Mouse (Mus musculus) C2C12 (cell line): ENCODE results near the gene Gm13279. TPM values are rescaled to one million over a fixed set of nuclear protein-coding genes. Genes with fewer than 3 reads are reported as not detected.
"Not testable (repeated sequence)": the region's sequence is repeated elsewhere in the genome, so short reads cannot be mapped to it uniquely, and the experiment has no call there.

Experiments
- H3K27me3 ChIP-seq: one replicate; pipeline ENCODE4 v1.6.1; 2011; ENCODE audit not compliant: control insufficient read depth, insufficient read depth, insufficient read length
- H3K36me3 ChIP-seq: one replicate; pipeline ENCODE4 v1.6.1; 2011; ENCODE audit not compliant: control insufficient read depth, insufficient read depth
- H3K4me3 ChIP-seq: one replicate; pipeline ENCODE4 v1.5.1; 2011; ENCODE audit warnings: mild to moderate bottlenecking, control low read depth; ENCODE audit not compliant: poor library complexity, insufficient read depth, severe bottlenecking
- H3K79me2 ChIP-seq: one replicate; pipeline ENCODE4 v1.6.1; 2011; ENCODE audit not compliant: control insufficient read depth, insufficient read depth
- H3K79me3 ChIP-seq: one replicate; pipeline ENCODE4 v1.6.1; 2011; ENCODE audit warnings: low read depth, control low read depth
- H3ac ChIP-seq: one replicate; pipeline ENCODE3; 2011; ENCODE audit warnings: low read depth; ENCODE audit not compliant: control insufficient read depth, insufficient read length
- CEBPB ChIP-seq: IDR thresholded peaks from one replicate; pipeline ENCODE4 v1.6.1; 2011; ENCODE audit warnings: low read depth, mild to moderate bottlenecking, control low read depth, moderate library complexity
- CTCF ChIP-seq: IDR thresholded peaks from one replicate; pipeline ENCODE4 v1.5.1; 2011; ENCODE audit not compliant: control insufficient read depth, insufficient read depth, insufficient read length
- FOSL1 ChIP-seq: IDR thresholded peaks from one replicate; pipeline ENCODE4 v1.8.0; 2011; ENCODE audit warnings: mild to moderate bottlenecking, low read length; ENCODE audit not compliant: poor library complexity, insufficient read depth, severe bottlenecking
- MAX ChIP-seq: IDR thresholded peaks from one replicate; pipeline ENCODE4 v1.6.1; 2011; ENCODE audit warnings: mild to moderate bottlenecking, control low read depth
- MYOD1 ChIP-seq: IDR thresholded peaks from one replicate; pipeline ENCODE4 v1.6.1; 2011; ENCODE audit warnings: low read depth; ENCODE audit not compliant: control insufficient read depth, insufficient read length
- MYOG ChIP-seq: IDR thresholded peaks from one replicate; pipeline ENCODE4 v1.6.1; 2011; ENCODE audit not compliant: control insufficient read depth, insufficient read length; ENCODE audit errors: extremely low read depth
- USF1 ChIP-seq: IDR thresholded peaks from one replicate; pipeline ENCODE4 v1.6.1; 2011; ENCODE audit warnings: low read depth, mild to moderate bottlenecking, control low read depth, moderate library complexity
- polyA plus RNA-seq: library from polyadenylated mRNA; unstranded; fragments of >200 nt; fragmentation: generic; extraction: Trizol; gene quantifications from one replicate; pipeline ENCODE4 v1.2.1, GENCODE M21; 2012; ENCODE audit warnings: missing spikeins

The Gm13279 gene
- polyA plus RNA-seq, 1 experiment: not detected

DNA sequence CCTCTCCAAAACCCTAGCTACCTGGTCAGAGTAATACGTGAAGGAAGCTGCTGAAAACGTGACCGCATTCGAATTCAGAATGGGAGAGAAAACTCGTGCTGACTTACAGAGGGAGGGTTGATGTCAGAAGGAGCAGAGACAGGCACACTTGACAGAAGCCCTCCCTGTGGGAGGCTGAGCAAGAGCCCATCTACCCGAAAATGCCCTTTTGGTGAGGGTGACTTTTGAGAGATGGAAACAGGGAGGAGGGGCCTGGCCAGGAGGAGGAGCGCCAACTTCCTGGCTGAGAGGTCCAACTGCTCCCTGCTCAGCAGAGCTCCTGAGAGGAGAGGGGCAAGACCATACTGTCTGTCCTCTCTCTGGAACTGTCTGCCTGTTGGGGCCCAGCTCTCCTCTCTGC, 2.2 kb downstream of the Gm13279 start, which contains the start of gene Gm13285:
TSS of gene Gm13285 (plus strand) at position 301 of the 400 bp plus-strand sequence.
- H3K27me3 ChIP-seq, H3K79me2 ChIP-seq, H3K36me3 ChIP-seq: not testable (repeated sequence)

DNA sequence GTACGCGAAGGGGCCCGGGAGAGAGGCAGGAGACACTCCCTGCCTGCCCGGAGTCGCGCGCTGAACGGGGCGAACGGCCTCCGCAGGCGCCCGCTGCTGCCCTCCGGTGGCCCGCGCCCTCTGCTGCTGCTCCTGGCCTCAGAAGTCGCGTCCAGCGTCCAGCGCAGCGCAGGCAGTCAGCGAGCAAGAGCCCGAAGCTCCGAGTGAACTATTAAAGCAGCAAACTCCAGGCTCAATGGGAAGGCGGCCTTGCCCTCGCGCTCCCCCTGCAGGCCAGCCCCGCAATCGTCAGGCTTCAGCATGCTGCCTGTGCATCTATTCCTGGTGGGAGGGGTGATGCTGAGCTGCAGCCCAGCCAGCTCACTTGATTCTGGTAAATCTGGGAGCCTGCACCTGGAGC, 5.8 kb downstream of the Gm13279 start, which contains the start of gene Gm13287:
TSS of gene Gm13287 (plus strand) at position 301 of the 400 bp plus-strand sequence.
- H3K79me2 ChIP-seq, H3K36me3 ChIP-seq, H3ac ChIP-seq, H3K4me3 ChIP-seq, H3K27me3 ChIP-seq, H3K79me3 ChIP-seq: not testable (repeated sequence)

More for the DNA sequence above, 2.2 kb downstream of the Gm13279 start, which contains the start of gene Gm13285:
- H3K4me3 ChIP-seq, H3ac ChIP-seq, H3K79me3 ChIP-seq: not testable (repeated sequence)

DNA sequence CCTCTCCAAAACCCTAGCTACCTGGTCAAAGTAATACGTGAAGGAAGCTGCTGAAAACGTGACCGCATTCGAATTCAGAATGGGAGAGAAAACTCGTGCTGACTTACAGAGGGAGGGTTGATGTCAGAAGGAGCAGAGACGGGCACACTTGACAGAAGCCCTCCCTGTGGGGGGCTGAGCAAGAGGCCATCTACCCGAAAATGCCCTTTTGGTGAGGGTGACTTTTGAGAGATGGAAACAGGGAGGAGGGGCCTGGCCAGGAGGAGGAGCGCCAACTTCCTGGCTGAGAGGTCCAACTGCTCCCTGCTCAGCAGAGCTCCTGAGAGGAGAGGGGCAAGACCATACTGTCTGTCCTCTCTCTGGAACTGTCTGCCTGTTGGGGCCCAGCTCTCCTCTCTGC, 8.0 kb downstream of the Gm13279 start, which contains the start of gene Gm13288:
TSS of gene Gm13288 (plus strand) at position 301 of the 400 bp plus-strand sequence.
- not testable (repeated sequence) for H3K79me2 ChIP-seq, H3K36me3 ChIP-seq, H3ac ChIP-seq, H3K4me3 ChIP-seq, H3K79me3 ChIP-seq, H3K27me3 ChIP-seq

DNA sequence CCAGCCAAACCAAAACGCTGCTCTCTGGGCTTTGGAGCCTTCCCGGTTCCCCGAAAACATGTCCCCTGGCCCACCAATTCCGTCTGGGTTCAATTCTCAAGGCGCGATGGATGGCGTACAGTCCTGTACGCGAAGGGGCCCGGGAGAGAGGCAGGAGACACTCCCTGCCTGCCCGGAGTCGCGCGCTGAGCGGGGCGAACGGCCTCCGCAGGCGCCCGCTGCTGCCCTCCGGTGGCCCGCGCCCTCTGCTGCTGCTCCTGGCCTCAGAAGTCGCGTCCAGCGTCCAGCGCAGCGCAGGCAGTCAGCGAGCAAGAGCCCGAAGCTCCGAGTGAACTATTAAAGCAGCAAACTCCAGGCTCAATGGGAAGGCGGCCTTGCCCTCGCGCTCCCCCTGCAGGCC, 8.6 kb downstream of the Gm13279 start:
- H3K79me2 ChIP-seq, H3ac ChIP-seq, H3K79me3 ChIP-seq, H3K36me3 ChIP-seq, H3K27me3 ChIP-seq, H3K4me3 ChIP-seq: not testable (repeated sequence)

DNA sequence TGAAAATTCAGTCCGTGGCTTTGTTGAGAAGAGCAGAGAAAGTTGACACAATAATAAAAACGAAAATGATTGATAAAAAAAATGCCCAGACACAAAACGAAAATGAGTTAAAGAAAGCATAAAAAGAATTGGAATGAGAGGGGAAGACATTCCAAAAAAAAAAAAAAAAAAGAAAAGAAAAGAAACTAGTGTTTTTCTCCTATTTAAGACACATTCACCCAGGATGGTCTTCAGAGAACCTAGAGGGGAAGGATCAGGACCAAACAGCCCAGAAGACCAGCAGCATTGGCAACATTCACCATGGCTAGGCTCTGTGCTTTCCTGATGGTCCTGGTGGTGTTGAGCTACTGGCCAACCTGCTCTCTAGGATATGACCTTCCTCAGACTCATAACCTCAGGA, 18.7 kb downstream of the Gm13279 start, which contains the start of gene Ifna7:
TSS of gene Ifna7 (plus strand) at position 301 of the 400 bp plus-strand sequence.
- Histone ChIP-seq H3K27me3 (peaks cover 14% of the 10 kb centered on the region), H3K79me3 (no peaks in the 10 kb centered on the region), H3K4me3 (no peak within 1 kb of the TSS), H3ac (no peak within 1 kb of the TSS), H3K36me3 (no peaks in the 10 kb centered on the region), H3K79me2 (no peaks in the 10 kb centered on the region)
- TF ChIP-seq FOSL1 (no peak), CTCF (no peak), MAX (no peak), USF1 (no peak), MYOG (no peak), MYOD1 (no peak), CEBPB (no peak)

DNA sequence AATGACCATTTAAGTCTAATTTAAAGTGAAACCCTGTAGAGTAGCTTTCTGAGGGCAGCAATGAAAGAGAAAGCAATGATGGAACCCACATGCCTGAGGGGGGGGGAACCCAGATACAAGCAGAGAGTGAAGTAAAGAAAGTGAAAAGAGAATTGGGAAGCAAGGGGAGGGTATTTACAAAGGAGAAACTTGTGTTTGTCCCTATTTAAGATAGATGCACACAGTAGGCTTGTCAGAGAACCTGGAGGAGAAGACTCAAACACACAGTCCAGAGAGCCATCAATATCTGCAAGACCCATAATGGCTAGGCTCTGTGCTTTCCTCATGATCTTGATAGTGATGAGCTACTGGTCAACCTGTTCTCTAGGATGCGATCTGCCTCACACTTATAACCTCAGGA, 22.5 kb downstream of the Gm13279 start, which contains the start of gene Ifna11:
TSS of gene Ifna11 (plus strand) at position 301 of the 400 bp plus-strand sequence.
- Histone ChIP-seq H3K27me3 (peaks cover 13% of the 10 kb centered on the region), H3K79me2 (no peaks in the 10 kb centered on the region), H3K79me3 (no peaks in the 10 kb centered on the region), H3K36me3 (no peaks in the 10 kb centered on the region), H3ac (no peak within 1 kb of the TSS), H3K4me3 (no peak within 1 kb of the TSS)
- TF ChIP-seq CTCF (no peak), USF1 (no peak), MYOD1 (no peak)

DNA sequence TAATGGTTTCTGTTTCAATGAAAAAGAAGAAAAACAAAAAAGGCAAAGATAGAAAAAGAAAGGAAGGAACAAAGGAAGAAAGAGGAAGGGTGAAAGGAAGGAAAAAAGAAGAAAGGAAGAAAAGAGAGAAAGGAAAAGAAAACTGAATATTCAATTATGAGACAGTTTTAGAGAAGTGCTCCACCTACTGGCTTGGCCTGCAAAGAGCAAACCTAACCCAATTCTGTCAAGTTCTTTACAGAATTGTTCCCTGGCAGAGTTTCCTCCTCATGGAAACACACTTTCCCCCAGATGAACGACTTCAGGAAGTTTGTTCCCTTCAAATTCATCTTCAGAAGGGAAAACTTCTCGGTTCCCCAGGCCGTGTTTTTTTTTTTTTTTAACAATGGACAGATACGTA, 25.8 kb downstream of the Gm13279 start:
- no peaks in the 10 kb centered on the region for H3K79me2 ChIP-seq

DNA sequence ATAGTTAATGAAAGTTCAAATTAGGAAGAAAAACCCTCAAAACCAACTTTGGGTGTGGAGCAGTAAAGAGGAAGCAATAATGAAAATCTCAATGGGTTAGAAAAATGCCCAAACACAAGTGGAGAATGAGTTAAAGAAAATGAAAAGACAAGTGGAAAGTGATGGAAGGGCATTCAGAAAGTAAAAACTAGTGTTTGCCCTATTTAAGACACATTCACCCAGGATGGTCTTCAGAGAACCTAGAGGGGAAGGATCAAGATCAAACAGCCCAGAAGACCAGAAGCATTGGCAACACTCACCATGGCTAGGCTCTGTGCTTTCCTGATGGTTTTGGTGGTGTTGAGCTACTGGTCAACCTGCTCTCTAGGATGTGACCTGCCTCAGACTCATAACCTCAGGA, 29.9 kb downstream of the Gm13279 start, which contains the start of gene Ifna6:
TSS of gene Ifna6 (plus strand) at position 301 of the 400 bp plus-strand sequence.
- not testable (repeated sequence) for H3K4me3 ChIP-seq, H3K36me3 ChIP-seq, H3K79me2 ChIP-seq, H3K79me3 ChIP-seq, H3ac ChIP-seq, H3K27me3 ChIP-seq

More for the DNA sequence above, 25.8 kb downstream of the Gm13279 start:
- H3K27me3 ChIP-seq: peaks cover 7% of the 10 kb centered on the region
- no peaks in the 10 kb centered on the region for H3K36me3 ChIP-seq
- no peak for TF ChIP-seq CEBPB
- no peak for TF ChIP-seq CTCF
- no peak for TF ChIP-seq FOSL1
- TF ChIP-seq MAX: no peak
- TF ChIP-seq MYOG: no peak
- no peak for TF ChIP-seq MYOD1
- TF ChIP-seq USF1: no peak
- H3ac ChIP-seq: no peak overlapping the region
- H3K79me3 ChIP-seq: no peaks in the 10 kb centered on the region
- H3K4me3 ChIP-seq: no peak overlapping the region
